Mouse (Mus musculus) MEL (cell line): ENCODE measurements around the gene Phf1. TPM values are rescaled to one million over a fixed set of nuclear protein-coding genes. Genes with fewer than 3 reads are reported as not detected.
A peak's percentile ranks its signal among the peaks of the same experiment; 100 is the strongest.

Source experiments
- DNase-seq: peaks from one replicate; pipeline ENCODE4 v3.0.0; 2011; ENCODE audit warnings: low read depth, low spot score
- H3K27ac ChIP-seq: 2 replicates; pipeline ENCODE4 v1.5.1; 2012; ENCODE audit warnings: low read depth, mild to moderate bottlenecking, control low read depth, low read length, moderate library complexity; ENCODE audit not compliant: control insufficient read depth
- H3K27me3 ChIP-seq, 2 experiments: fragments of 150-350 bp in 1 of 2; sonication (generic) in 1 of 2; 2 replicates each; pipeline ENCODE4 v1.6.1; 2012; ENCODE audit warnings: low read length in 2 of 2, mild to moderate bottlenecking in 2 of 2, improper control_type of control experiment in 1 of 2, moderate library complexity in 1 of 2; ENCODE audit not compliant: insufficient read depth in 2 of 2, control insufficient read depth in 1 of 2
- H3K36me3 ChIP-seq, 2 experiments: 2 replicates each; pipeline ENCODE4 v1.6.1; 2012 to 2014; ENCODE audit warnings: low read length in 2 of 2, improper control_type of control experiment in 1 of 2, inconsistent platforms in 1 of 2, mild to moderate bottlenecking in 1 of 2; ENCODE audit not compliant: insufficient read depth in 2 of 2, control insufficient read depth in 1 of 2
- H3K4me1 ChIP-seq, 2 experiments: fragments of 150-350 bp in 1 of 2; sonication (generic) in 1 of 2; 2 replicates each; pipeline ENCODE4 v1.6.1; 2012; ENCODE audit warnings: low read length in 2 of 2, improper control_type of control experiment in 1 of 2, mild to moderate bottlenecking in 1 of 2; ENCODE audit not compliant: insufficient read depth in 2 of 2, control insufficient read depth in 1 of 2
- H3K4me3 ChIP-seq, 2 experiments: fragments of 150-350 bp in 1 of 2; sonication (generic) in 1 of 2; 2 replicates each; pipeline ENCODE4 v1.5.1; 2012; ENCODE audit warnings: low read depth in 2 of 2, low read length in 2 of 2, mild to moderate bottlenecking in 2 of 2, moderate library complexity in 2 of 2, control low read depth in 1 of 2, improper control_type of control experiment in 1 of 2; ENCODE audit not compliant: control insufficient read depth in 1 of 2, insufficient read depth in 1 of 2
- H3K79me2 ChIP-seq: 2 replicates; pipeline ENCODE4 v1.6.1; 2012; ENCODE audit warnings: mild to moderate bottlenecking, low read length, moderate library complexity; ENCODE audit not compliant: control insufficient read depth, poor library complexity, insufficient read depth
- H3K9ac ChIP-seq: 2 replicates; pipeline ENCODE4 v1.6.1; 2012; ENCODE audit warnings: low read depth, mild to moderate bottlenecking, control low read depth, low read length, moderate library complexity; ENCODE audit not compliant: control insufficient read depth, poor library complexity, severe bottlenecking
- H3K9me3 ChIP-seq: fragments of 150-350 bp; sonication (generic); replicated peaks from 2 replicates; pipeline ENCODE4 v1.6.1; 2012; ENCODE audit warnings: mild to moderate bottlenecking, low read length, improper control_type of control experiment, moderate library complexity; ENCODE audit not compliant: insufficient read depth
- CHD1 ChIP-seq: IDR thresholded peaks from 2 replicates; pipeline ENCODE4 v1.6.1; 2012; ENCODE audit warnings: low read depth, mild to moderate bottlenecking, inconsistent platforms, low read length, improper control_type of control experiment
- ELF1 ChIP-seq: IDR thresholded peaks from 2 replicates; pipeline ENCODE4 v1.6.1; 2014; ENCODE audit warnings: low read depth, mild to moderate bottlenecking, inconsistent platforms, low read length, improper control_type of control experiment, moderate library complexity
- ETS1 ChIP-seq: IDR thresholded peaks from 2 replicates; pipeline ENCODE4 v1.6.1; 2012; ENCODE audit warnings: low read depth, mild to moderate bottlenecking, inconsistent platforms, low read length, improper control_type of control experiment, moderate library complexity
- HCFC1 ChIP-seq: IDR thresholded peaks from 2 replicates; pipeline ENCODE4 v1.6.1; 2012; ENCODE audit warnings: low read depth, mild to moderate bottlenecking, inconsistent platforms, low read length, improper control_type of control experiment, moderate library complexity
- MXI1 ChIP-seq: IDR thresholded peaks from 2 replicates; pipeline ENCODE4 v1.6.1; 2011; ENCODE audit warnings: mild to moderate bottlenecking, low read depth, low read length, improper control_type of control experiment
- NRF1 ChIP-seq: IDR thresholded peaks from 2 replicates; pipeline ENCODE4 v1.6.1; 2014; ENCODE audit warnings: low read depth, mild to moderate bottlenecking, inconsistent platforms, low read length, improper control_type of control experiment, moderate library complexity; ENCODE audit not compliant: poor library complexity, insufficient read depth, severe bottlenecking
- POLR2A ChIP-seq, 2 experiments: IDR thresholded peaks; 2 replicates each; pipeline ENCODE4 v1.6.1; 2011 to 2012; ENCODE audit warnings: low read length in 2 of 2, mild to moderate bottlenecking in 2 of 2, control low read depth in 1 of 2, improper control_type of control experiment in 1 of 2, low read depth in 1 of 2, moderate library complexity in 1 of 2; ENCODE audit not compliant: control insufficient read depth in 1 of 2, insufficient read depth in 1 of 2, poor library complexity in 1 of 2
- POLR2AphosphoS2 ChIP-seq: IDR thresholded peaks from 2 replicates; pipeline ENCODE4 v1.6.1; 2011; ENCODE audit warnings: low read length, improper control_type of control experiment
- SMC3 ChIP-seq: IDR thresholded peaks from 2 replicates; pipeline ENCODE4 v1.6.1; 2011; ENCODE audit warnings: low read depth, low read length, improper control_type of control experiment
- TBP ChIP-seq: IDR thresholded peaks from 2 replicates; pipeline ENCODE4 v1.8.0; 2011; ENCODE audit warnings: low read depth, low read length, improper control_type of control experiment
- USF2 ChIP-seq, 2 experiments: IDR thresholded peaks; 2 replicates each; pipeline ENCODE4 v1.6.1; 2011 to 2012; ENCODE audit warnings: improper control_type of control experiment in 2 of 2, low read length in 2 of 2, borderline replicate concordance in 1 of 2, inconsistent platforms in 1 of 2, low read depth in 1 of 2, mild to moderate bottlenecking in 1 of 2; ENCODE audit not compliant: insufficient read depth in 1 of 2
- ZC3H11A ChIP-seq: IDR thresholded peaks from 2 replicates; pipeline ENCODE4 v1.6.1; 2012; ENCODE audit warnings: low read depth, mild to moderate bottlenecking, inconsistent platforms, low read length, improper control_type of control experiment
- ZKSCAN1 ChIP-seq: IDR thresholded peaks from 2 replicates; pipeline ENCODE4 v1.6.1; 2012; ENCODE audit warnings: low read depth, mild to moderate bottlenecking, inconsistent platforms, low read length, improper control_type of control experiment, moderate library complexity
- ZMIZ1 ChIP-seq: IDR thresholded peaks from 2 replicates; pipeline ENCODE4 v1.6.1; 2012; ENCODE audit warnings: low read depth, mild to moderate bottlenecking, inconsistent platforms, low read length, improper control_type of control experiment, moderate library complexity
- ZNF384 ChIP-seq: IDR thresholded peaks from 2 replicates; pipeline ENCODE4 v1.6.1; 2012; ENCODE audit warnings: low read depth, mild to moderate bottlenecking, inconsistent platforms, low read length, improper control_type of control experiment
- polyA plus RNA-seq, 2 experiments: library from polyadenylated mRNA; stranded (reverse) in 1 of 2; unstranded in 1 of 2; fragments of >175 nt in 1 of 2; fragments of >200 nt in 1 of 2; gene quantifications; 2 replicates each; pipeline versions ENCODE4 v1.2.1 to v1.2.4; 2012; ENCODE audit warnings: low replicate concordance in 2 of 2, low read depth in 1 of 2; ENCODE audit not compliant: insufficient read length in 2 of 2, insufficient read depth in 1 of 2, missing spikeins in 1 of 2
- total RNA-seq: library from RNA; depleted of rRNA; stranded (reverse); fragments of 300-350 nt; gene quantifications from 2 replicates; pipeline ENCODE4 v1.2.3, GENCODE M21; 2012

Gene Phf1
- total and polyA plus RNA-seq, 3 experiments = 2.9 to 9.5 TPM; not detected in 1

GRCm38 (mm10) chr17:26939178-26939972 is 6.5 kb downstream of the Phf1 start, which contains the start of gene Cuta (continued):
- TF ChIP-seq USF2 (IDR thresholded peaks at IDR 0.05; ENCODE audit: borderline replicate concordance in 1 of 2, insufficient read depth in 1 of 2, low read depth in 1 of 2, low read length in 2 of 2) (peak; percentile 90 to 96), ZC3H11A (no peak), NRF1 (peak; percentile 48; the same call in 1 of the 2 replicates), ETS1 (0 out of 2 replicates have a peak, but pooled peaks have one; percentile 26), POLR2A (IDR thresholded peaks at IDR 0.05; ENCODE audit: control insufficient read depth in 1 of 2, insufficient read depth in 1 of 2, low read depth in 1 of 2, low read length in 2 of 2, poor library complexity in 1 of 2) (peak; percentile 31 to 69; a peak in 3 of 4 replicates), CHD1 (0 out of 2 replicates have a peak, but pooled peaks have one; percentile 29), ZNF384 (peak; percentile 66; the same call in 1 of the 2 replicates), POLR2AphosphoS2 (peak; percentile 75), MXI1 (peak; percentile 91), ELF1 (peak; percentile 90)

GRCm38 (mm10) chr17:26939973-26940300 is 7.1 kb downstream of the Phf1 start:
- peak overlapping the region; percentile 85 for H3K9ac ChIP-seq
- peaks cover 2 to 14% of the 10 kb centered on the region in 2 experiments; a peak in 3 of 4 replicates for H3K4me1 ChIP-seq
- no peaks in the 10 kb centered on the region for H3K9me3 ChIP-seq
- peak overlapping the region; percentile 62 to 77 for H3K4me3 ChIP-seq
- no peaks in the 10 kb centered on the region for H3K27me3 ChIP-seq
- peaks cover 28% of the 10 kb centered on the region for H3K79me2 ChIP-seq
- peaks cover 0 to 9% of the 10 kb centered on the region in 2 experiments; a peak in 2 of 4 replicates for H3K36me3 ChIP-seq
- TF ChIP-seq HCFC1 (no peak), SMC3 (no peak), ZKSCAN1 (no peak), TBP (0 out of 2 replicates have a peak, but pooled peaks have one; percentile 7), CHD1 (0 out of 2 replicates have a peak, but pooled peaks have one; percentile 24), ZMIZ1 (peak; percentile 60; the same call in 1 of the 2 replicates), POLR2A (IDR thresholded peaks at IDR 0.05; ENCODE audit: control insufficient read depth in 1 of 2, insufficient read depth in 1 of 2, low read depth in 1 of 2, low read length in 2 of 2, poor library complexity in 1 of 2) (peak in 1 of 2 experiments; percentile 67; a peak in 1 of 4 replicates)
- TF ChIP-seq, all 39 proteins: peak for 4
- no peak for DNase-seq
- H3K27ac ChIP-seq = peak overlapping the region; percentile 92
